ENCODE assay signal across 18 mouse cellular contexts in the genomic region with DNA sequence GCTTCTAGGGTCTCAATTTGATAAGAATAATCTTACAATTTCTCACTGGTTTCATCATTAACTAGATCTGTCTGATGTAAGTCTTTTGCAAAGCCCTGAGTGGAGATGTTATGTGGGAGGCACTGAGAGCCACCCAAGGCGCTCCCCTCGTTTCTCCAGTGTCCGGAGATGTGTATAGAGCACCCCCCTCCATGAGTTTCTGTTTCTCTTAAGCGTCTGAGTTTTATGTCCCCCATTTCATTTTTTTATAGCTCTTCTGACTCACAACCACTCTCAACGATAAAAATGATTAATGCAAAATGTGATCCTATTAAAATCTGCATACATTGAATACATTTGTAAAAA.
DNase-seq lines count a peak whose midpoint lies in the region; ATAC-seq and TF ChIP-seq lines count a peak whose summit lies in the region.
"Had no signal": no experiment of that assay in that cellular context is flagged by ENCODE, and none has a peak within 500 bp of the region (broad histone marks: within the 10 kb centered on the region; RNA-seq: fewer than 3 reads in every experiment).

No protein-coding gene starts in this region.

- no peaks in the 10 kb centered on the region for H3K9me3 ChIP-seq in heart, embryonic 15.5 days (replicated peaks)
- H3K9me3 ChIP-seq in limb, embryonic 14.5 days (ENCODE audit: control insufficient read depth, low read length): no peaks in the 10 kb centered on the region
- H3K9me3 ChIP-seq in limb, embryonic 10.5 days (replicated peaks): no peaks in the 10 kb centered on the region
- no peaks in the 10 kb centered on the region for H3K9me3 ChIP-seq in neural tube, embryonic 14.5 days (ENCODE audit: control insufficient read depth, low read length)
- H3K9me3 ChIP-seq: embryonic facial prominence, embryonic 10.5 days had no signal

- H3K4me3 ChIP-seq in heart, embryonic 15.5 days: no peak overlapping the region
- no peak overlapping the region for H3K4me3 ChIP-seq in limb, embryonic 14.5 days (replicated peaks; ENCODE audit: low read length)
- H3K4me3 ChIP-seq in limb, embryonic 10.5 days: no peak overlapping the region
- no peak overlapping the region for H3K4me3 ChIP-seq in embryonic fibroblast, embryonic 13.5 days (ENCODE audit: insufficient read depth, low read length)
- H3K4me3 ChIP-seq in neural tube, embryonic 14.5 days (ENCODE audit: low read depth, low read length): no peak overlapping the region
- H3K4me3 ChIP-seq: embryonic facial prominence, embryonic 10.5 days; erythroblast, embryonic 14.5 days had no signal

- TF ChIP-seq CTCF in embryonic fibroblast, embryonic 13.5 days (IDR thresholded peaks at IDR 0.05; ENCODE audit: borderline replicate concordance, insufficient read depth, low read length): no peak

- no peak overlapping the region for H3K4me2 ChIP-seq in heart, embryonic 15.5 days
- no peak overlapping the region for H3K4me2 ChIP-seq in limb, embryonic 14.5 days (replicated peaks; ENCODE audit: low read depth, low read length, severe bottlenecking)
- no peak overlapping the region for H3K4me2 ChIP-seq in neural tube, embryonic 14.5 days (ENCODE audit: low read depth, low read length)
- H3K4me2 ChIP-seq: liver, embryonic 11.5 days had no signal

- no peaks in the 10 kb centered on the region for H3K27me3 ChIP-seq in heart, embryonic 15.5 days
- no peaks in the 10 kb centered on the region for H3K27me3 ChIP-seq in limb, embryonic 14.5 days (ENCODE audit: control insufficient read depth, insufficient read depth, low read length)
- H3K27me3 ChIP-seq in limb, embryonic 10.5 days (ENCODE audit: low read depth, poor library complexity, severe bottlenecking): peaks cover 17% of the 10 kb centered on the region; the same call in 1 of the 2 replicates
- no peaks in the 10 kb centered on the region for H3K27me3 ChIP-seq in neural tube, embryonic 14.5 days (ENCODE audit: control insufficient read depth, insufficient read depth, low read length)
- H3K27me3 ChIP-seq: Patski had no signal

- intact Hi-C loops in heart, postnatal 14 days (cut with DNase I): no loop called here

- peak overlapping the region; percentile 31; the same call in 1 of the 2 replicates for H3K27ac ChIP-seq in heart, embryonic 15.5 days
- H3K27ac ChIP-seq in limb, embryonic 14.5 days (replicated peaks; ENCODE audit: low read depth, low read length): no peak overlapping the region
- no peak overlapping the region for H3K27ac ChIP-seq in limb, embryonic 10.5 days
- H3K27ac ChIP-seq in embryonic fibroblast, embryonic 13.5 days (ENCODE audit: insufficient read depth, low read length): peak overlapping the region; percentile 76
- 0 out of 2 replicates have a peak overlapping the region, but pooled peaks have one; percentile 18 for H3K27ac ChIP-seq in neural tube, embryonic 14.5 days (ENCODE audit: low read depth, low read length)
- H3K27ac ChIP-seq: embryonic facial prominence, embryonic 10.5 days had no signal

- 0 out of 2 replicates have a peak, but pooled peaks cover 2% of the 10 kb centered on the region for H3K4me1 ChIP-seq in heart, embryonic 15.5 days (replicated peaks)
- 0 out of 2 replicates have a peak, but pooled peaks cover 3% of the 10 kb centered on the region for H3K4me1 ChIP-seq in limb, embryonic 14.5 days (ENCODE audit: control insufficient read depth, insufficient read depth, low read length)
- peaks cover 3% of the 10 kb centered on the region; the same call in 1 of the 2 replicates for H3K4me1 ChIP-seq in limb, embryonic 10.5 days
- no peaks in the 10 kb centered on the region for H3K4me1 ChIP-seq in embryonic fibroblast, embryonic 13.5 days (ENCODE audit: control insufficient read depth, insufficient read depth, low read length)
- peaks cover 6% of the 10 kb centered on the region; the same call in 1 of the 2 replicates for H3K4me1 ChIP-seq in neural tube, embryonic 14.5 days (ENCODE audit: control insufficient read depth, insufficient read depth, low read length)
- H3K4me1 ChIP-seq: embryonic facial prominence, embryonic 10.5 days had no signal

- no peak for ATAC-seq in heart, embryonic 15.5 days (replicated peaks; ENCODE audit: insufficient number of reproducible peaks, insufficient read depth, low FRiP score, low read depth)
- ATAC-seq in limb, embryonic 14.5 days (ENCODE audit: low FRiP score, low read depth): 0 out of 2 replicates have a peak, but pooled peaks have one; percentile 23
- peak; percentile 34; the same call in 1 of the 2 replicates for ATAC-seq in neural tube, embryonic 14.5 days (ENCODE audit: low read depth)
- ATAC-seq in inflammation-experienced regulatory T-cells, adult 6 months: no peak
- ATAC-seq: activated CD4-positive, CD25-positive, alpha-beta regulatory T cell, adult 4 months; Patski had no signal

- DNase-seq in heart, postnatal 14 days: no peak
- DNase-seq in limb, embryonic 14.5 days (ENCODE audit: low spot score): no peak
- DNase-seq in limb, embryonic 10.5 days (ENCODE audit: low spot score): no peak
- DNase-seq in B cell, adult 2 months: no peak
- DNase-seq: adrenal gland, postnatal 25 days; cerebellum, adult 18-20 months; cerebellum, postnatal 36 days; heart, postnatal 36 days; right cerebral cortex, adult 18-20 months had no signal

- no peak overlapping the region for H3K9ac ChIP-seq in heart, embryonic 15.5 days
- H3K9ac ChIP-seq in limb, embryonic 14.5 days (ENCODE audit: low read depth, low read length, severe bottlenecking): no peak overlapping the region
- H3K9ac ChIP-seq in neural tube, embryonic 14.5 days (replicated peaks; ENCODE audit: low read depth, low read length): no peak overlapping the region

- H3K36me3 ChIP-seq in heart, embryonic 15.5 days: no peaks in the 10 kb centered on the region
- no peaks in the 10 kb centered on the region for H3K36me3 ChIP-seq in limb, embryonic 14.5 days (ENCODE audit: control insufficient read depth, insufficient read depth, low read length)
- H3K36me3 ChIP-seq in limb, embryonic 10.5 days: no peaks in the 10 kb centered on the region
- H3K36me3 ChIP-seq in neural tube, embryonic 14.5 days (ENCODE audit: control insufficient read depth, insufficient read depth, low read length): no peaks in the 10 kb centered on the region
- H3K36me3 ChIP-seq: embryonic facial prominence, embryonic 10.5 days had no signal

- TF ChIP-seq POLR2A in limb, embryonic 14.5 days (IDR thresholded peaks at IDR 0.05; ENCODE audit: borderline replicate concordance, extremely low read depth, insufficient read depth, insufficient read length): no peak
- no peak for TF ChIP-seq POLR2A in embryonic fibroblast, embryonic 13.5 days (IDR thresholded peaks at IDR 0.05; ENCODE audit: low read depth, low read length)

- 67% methylated on average over 5 of the region's 5 CpGs for WGBS in heart, embryonic 15.5 days
- 56% methylated on average over 5 of the region's 5 CpGs for WGBS in limb, embryonic 14.5 days
- 85% methylated on average over 5 of the region's 5 CpGs for WGBS in limb, embryonic 10.5 days
- 55% methylated on average over 5 of the region's 5 CpGs for WGBS in neural tube, embryonic 14.5 days

Comparison
In these comparisons a context has a peak if more than half of its experiments do, and no peak if none do; other contexts are left out.
1. ATAC-seq: peak in limb, embryonic 14.5 days (single experiment) and neural tube, embryonic 14.5 days (single experiment); none in heart, embryonic 15.5 days (single experiment) and inflammation-experienced regulatory T-cells, adult 6 months (single experiment).
2. H3K27ac ChIP-seq: peak in heart, embryonic 15.5 days (single experiment), embryonic fibroblast, embryonic 13.5 days (single experiment) and neural tube, embryonic 14.5 days (single experiment); none in limb, embryonic 14.5 days (single experiment) and limb, embryonic 10.5 days (single experiment).